Comparison of ENCODE assay signal across 8 mouse cellular contexts in genomic region chr3:144453701-144454430, GRCm38 (mm10).
DNase-seq lines count a peak whose midpoint lies in the region; ATAC-seq and TF ChIP-seq lines count a peak whose summit lies in the region.

No protein-coding gene starts in this region.

- TF ChIP-seq CTCF in brain, embryonic 14.5 days (IDR thresholded peaks at IDR 0.05; ENCODE audit: borderline replicate concordance, extremely low read depth, insufficient read depth, insufficient read length): peak; percentile 59; the same call in 1 of the 2 replicates

- intact Hi-C loops in left cerebral cortex, postnatal 14 days (cut with DNase I): loop anchor here (1.0 to 5.0 kb wide), 2 partner anchors 163 to 268 kb away; partner anchors contain the start of gene Sh3glb1

- peaks cover 3% of the 10 kb centered on the region; the same call in 1 of the 2 replicates for H3K36me3 ChIP-seq in hindbrain, embryonic 14.5 days (replicated peaks; ENCODE audit: control insufficient read depth, insufficient read depth)
- peaks cover 10% of the 10 kb centered on the region for H3K36me3 ChIP-seq in midbrain, embryonic 13.5 days

- H3K4me1 ChIP-seq in hindbrain, embryonic 14.5 days (replicated peaks; ENCODE audit: control insufficient read depth, insufficient read depth, low read length): peaks cover 19% of the 10 kb centered on the region
- H3K4me1 ChIP-seq in midbrain, embryonic 13.5 days (replicated peaks): peaks cover 17% of the 10 kb centered on the region

- no peaks in the 10 kb centered on the region for H3K27me3 ChIP-seq in hindbrain, embryonic 14.5 days (ENCODE audit: control insufficient read depth, insufficient read depth, low read length)
- H3K27me3 ChIP-seq in midbrain, embryonic 13.5 days: no peaks in the 10 kb centered on the region

- WGBS in hindbrain, embryonic 14.5 days: 53% methylated on average over 19 of the region's 19 CpGs
- 62% methylated on average over 19 of the region's 19 CpGs for WGBS in midbrain, embryonic 13.5 days

- ATAC-seq in hindbrain, embryonic 14.5 days (ENCODE audit: low FRiP score): peak; percentile 89
- ATAC-seq in midbrain, embryonic 13.5 days: peak; percentile 94

- no peak overlapping the region for H3K4me2 ChIP-seq in hindbrain, embryonic 14.5 days (replicated peaks)
- no peak overlapping the region for H3K4me2 ChIP-seq in midbrain, embryonic 13.5 days (replicated peaks)

- DNase-seq in ovary, postnatal 14 days (ENCODE audit: low spot score): peak; percentile 26
- DNase-seq in ovary, adult 18-20 months (ENCODE audit: low spot score): no peak
- DNase-seq in brain, embryonic 14.5 days (ENCODE audit: low read depth): peak; percentile 91
- peak; percentile 27 for DNase-seq in fibroblast of lung, adult 2 months (ENCODE audit: low read depth)
- peak; percentile 87 for DNase-seq in hindbrain, embryonic 14.5 days (ENCODE audit: low spot score)
- peak; percentile 73 to 78 for DNase-seq in left cerebral cortex, postnatal 14 days (ENCODE audit: low spot score in 2 of 2)
- DNase-seq in thymus, postnatal 0 days (ENCODE audit: low spot score): peak; percentile 82

- TF ChIP-seq POLR2A in brain, embryonic 14.5 days (IDR thresholded peaks at IDR 0.05; ENCODE audit: borderline replicate concordance, extremely low read depth, insufficient read depth, insufficient read length, poor library complexity, severe bottlenecking): no peak

- H3K4me3 ChIP-seq in hindbrain, embryonic 14.5 days (replicated peaks; ENCODE audit: low read length): no peak overlapping the region
- H3K4me3 ChIP-seq in midbrain, embryonic 13.5 days (replicated peaks): no peak overlapping the region

- H3K27ac ChIP-seq in hindbrain, embryonic 14.5 days: 0 out of 2 replicates have a peak overlapping the region, but pooled peaks have one; percentile 47
- H3K27ac ChIP-seq in midbrain, embryonic 13.5 days: peak overlapping the region; percentile 69

- peak overlapping the region; percentile 32; the same call in 1 of the 2 replicates for H3K9ac ChIP-seq in hindbrain, embryonic 14.5 days
- peak overlapping the region; percentile 37; the same call in 1 of the 2 replicates for H3K9ac ChIP-seq in midbrain, embryonic 13.5 days (replicated peaks)

- H3K9me3 ChIP-seq in hindbrain, embryonic 14.5 days (ENCODE audit: control insufficient read depth, low read length): no peaks in the 10 kb centered on the region
- H3K9me3 ChIP-seq in midbrain, embryonic 13.5 days: no peaks in the 10 kb centered on the region
